Mouse (Mus musculus): Measurements from ENCODE around the gene Pdpn. TPM values are rescaled to one million over a fixed set of nuclear protein-coding genes. Genes with fewer than 3 reads are reported as not detected.

Gene Pdpn
- polyA plus RNA-seq, 1 experiment: 1.3 TPM

DNA sequence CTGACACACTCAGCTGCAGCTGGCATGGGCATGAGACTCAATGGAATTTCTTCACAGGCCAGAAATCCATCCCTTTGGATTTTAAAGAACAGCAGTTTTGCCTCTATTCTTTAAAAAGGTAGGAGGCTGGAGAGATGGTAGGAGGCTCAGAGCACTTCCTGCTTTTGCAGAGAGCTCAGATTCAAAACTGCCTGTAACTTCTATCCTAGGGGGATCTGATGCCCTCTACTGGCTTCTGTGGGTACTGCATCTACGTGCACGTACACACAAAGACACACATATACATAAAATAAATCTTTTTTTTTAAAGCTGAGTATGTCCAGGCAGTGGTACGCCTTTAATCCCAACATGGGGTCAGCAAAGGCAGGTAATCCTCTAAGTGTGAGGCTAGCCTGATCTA lies 19.2 kb downstream of the Pdpn start:
- H3K4me3 ChIP-seq (ENCODE audit: control insufficient read depth, low read depth, low read length): no peak overlapping the region
- no peaks in the 10 kb centered on the region for H3K27me3 ChIP-seq (ENCODE audit: control insufficient read depth, insufficient read depth, low read length)
- no peaks in the 10 kb centered on the region for H3K36me3 ChIP-seq (ENCODE audit: control insufficient read depth, insufficient read depth, low read length)
- TF ChIP-seq POLR2A (IDR thresholded peaks at IDR 0.05; ENCODE audit: control insufficient read depth, low read depth, low read length) (no peak), CTCF (IDR thresholded peaks at IDR 0.05; ENCODE audit: control insufficient read depth, insufficient read depth, insufficient replicate concordance, low read depth, low read length) (no peak)
- no peaks in the 10 kb centered on the region for H3K4me1 ChIP-seq (ENCODE audit: control insufficient read depth, insufficient read depth, low read length)
- peak overlapping the region; percentile 67 for H3K27ac ChIP-seq (ENCODE audit: control insufficient read depth, insufficient read depth, low read depth, low read length)

DNA sequence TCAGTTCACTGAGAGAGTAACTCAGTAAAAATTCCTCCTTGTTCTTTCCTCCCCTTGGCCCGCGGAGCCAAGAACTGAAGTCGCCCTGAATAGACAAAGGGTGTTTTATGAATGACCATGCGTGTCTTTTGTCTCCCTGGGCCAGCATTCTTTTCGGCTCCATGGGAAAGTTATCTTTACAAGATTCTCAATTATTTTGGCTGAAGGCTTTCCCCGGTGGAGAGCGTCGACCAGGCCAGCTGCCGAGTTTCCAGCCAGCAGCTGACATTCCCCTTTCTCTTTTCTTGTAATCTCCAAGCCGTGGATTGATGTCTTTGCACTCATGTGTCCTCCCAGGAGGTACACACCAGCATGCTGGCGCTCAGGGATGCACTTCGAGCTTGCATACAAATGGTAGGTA lies 19.7 kb downstream of the Pdpn start:
- TF ChIP-seq POLR2A (IDR thresholded peaks at IDR 0.05; ENCODE audit: control insufficient read depth, low read depth, low read length) (no peak), CTCF (IDR thresholded peaks at IDR 0.05; ENCODE audit: control insufficient read depth, insufficient read depth, insufficient replicate concordance, low read depth, low read length) (no peak)
- no peaks in the 10 kb centered on the region for H3K4me1 ChIP-seq (ENCODE audit: control insufficient read depth, insufficient read depth, low read length)
- no peaks in the 10 kb centered on the region for H3K27me3 ChIP-seq (ENCODE audit: control insufficient read depth, insufficient read depth, low read length)
- H3K36me3 ChIP-seq (ENCODE audit: control insufficient read depth, insufficient read depth, low read length): no peaks in the 10 kb centered on the region
- H3K27ac ChIP-seq (ENCODE audit: control insufficient read depth, insufficient read depth, low read depth, low read length): peak overlapping the region; percentile 67
- no peak overlapping the region for H3K4me3 ChIP-seq (ENCODE audit: control insufficient read depth, low read depth, low read length)

DNA sequence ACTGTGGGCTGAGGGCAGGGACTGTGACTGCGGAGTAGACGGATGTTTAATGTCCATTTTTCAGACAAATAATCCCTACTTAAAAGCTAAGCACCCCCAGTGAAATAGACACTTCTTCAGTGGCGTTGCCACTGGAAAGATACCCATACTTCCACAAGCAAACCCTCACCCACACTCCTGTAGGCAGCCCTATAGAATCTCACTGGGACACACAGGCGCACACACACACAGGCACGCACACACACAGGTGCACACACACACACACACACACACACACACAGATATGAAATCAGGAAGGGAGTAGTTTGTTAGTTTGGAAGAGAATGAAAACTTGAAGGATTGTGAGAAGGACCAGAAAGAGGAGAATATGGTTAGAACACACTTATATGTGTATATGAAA lies 20.3 kb downstream of the Pdpn start:
- no peaks in the 10 kb centered on the region for H3K4me1 ChIP-seq (ENCODE audit: control insufficient read depth, insufficient read depth, low read length)
- no peaks in the 10 kb centered on the region for H3K27me3 ChIP-seq (ENCODE audit: control insufficient read depth, insufficient read depth, low read length)
- TF ChIP-seq POLR2A (IDR thresholded peaks at IDR 0.05; ENCODE audit: control insufficient read depth, low read depth, low read length) (no peak), CTCF (IDR thresholded peaks at IDR 0.05; ENCODE audit: control insufficient read depth, insufficient read depth, insufficient replicate concordance, low read depth, low read length) (no peak)
- no peak overlapping the region for H3K4me3 ChIP-seq (ENCODE audit: control insufficient read depth, low read depth, low read length)
- peak overlapping the region; percentile 61 for H3K27ac ChIP-seq (ENCODE audit: control insufficient read depth, insufficient read depth, low read depth, low read length)
- H3K36me3 ChIP-seq (ENCODE audit: control insufficient read depth, insufficient read depth, low read length): no peaks in the 10 kb centered on the region

DNA sequence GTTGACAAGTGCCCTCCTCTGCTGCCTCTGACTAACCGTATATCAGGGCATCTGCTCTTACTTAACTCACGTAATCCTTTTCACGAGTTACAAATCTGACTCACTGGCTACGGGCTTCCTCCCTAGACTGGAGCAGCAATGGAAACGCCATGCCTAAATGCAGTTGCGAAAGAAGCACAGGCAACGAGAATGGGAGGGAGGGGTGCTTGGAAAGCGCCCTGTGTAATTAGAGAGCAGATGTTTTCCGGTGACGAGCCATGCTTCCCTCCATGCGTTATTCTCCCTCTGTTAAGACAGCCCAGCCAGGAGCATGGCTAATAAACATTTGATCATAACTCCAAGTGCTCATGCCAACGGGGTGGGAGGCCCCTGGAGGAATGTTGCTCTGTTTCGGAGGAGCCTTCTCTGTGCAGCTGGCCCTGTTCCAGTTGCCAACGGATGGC lies 20.9 kb downstream of the Pdpn start:
- no peak overlapping the region for H3K4me3 ChIP-seq (ENCODE audit: control insufficient read depth, low read depth, low read length)
- no peaks in the 10 kb centered on the region for H3K36me3 ChIP-seq (ENCODE audit: control insufficient read depth, insufficient read depth, low read length)
- no peak overlapping the region for H3K27ac ChIP-seq (ENCODE audit: control insufficient read depth, insufficient read depth, low read depth, low read length)
- H3K27me3 ChIP-seq (ENCODE audit: control insufficient read depth, insufficient read depth, low read length): no peaks in the 10 kb centered on the region
- no peak for TF ChIP-seq POLR2A (IDR thresholded peaks at IDR 0.05; ENCODE audit: control insufficient read depth, low read depth, low read length)
- H3K4me1 ChIP-seq (ENCODE audit: control insufficient read depth, insufficient read depth, low read length): no peaks in the 10 kb centered on the region

DNA sequence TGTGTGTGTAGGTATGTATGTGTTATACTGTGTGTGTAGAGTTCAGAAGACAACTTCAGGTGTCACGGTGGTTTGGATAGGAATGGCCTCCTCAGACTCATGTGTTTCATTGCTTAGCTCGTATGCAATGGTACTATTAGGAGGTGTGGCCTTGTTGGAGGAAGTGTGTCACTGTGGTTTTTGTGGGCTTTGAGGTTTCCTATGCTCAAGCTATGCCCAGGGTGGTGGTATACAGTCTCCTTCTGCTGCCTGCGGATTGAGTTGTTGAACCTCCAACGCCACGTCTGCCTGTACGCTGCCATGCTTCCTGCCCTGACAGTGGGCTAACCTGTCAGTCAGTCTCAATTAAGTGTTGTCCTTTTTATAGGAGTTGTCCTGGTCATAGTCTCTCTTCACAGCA lies 22.0 kb downstream of the Pdpn start:
- Histone ChIP-seq H3K36me3 (ENCODE audit: control insufficient read depth, insufficient read depth, low read length) (no peaks in the 10 kb centered on the region), H3K27me3 (ENCODE audit: control insufficient read depth, insufficient read depth, low read length) (no peaks in the 10 kb centered on the region), H3K27ac (ENCODE audit: control insufficient read depth, insufficient read depth, low read depth, low read length) (no peak overlapping the region), H3K4me3 (ENCODE audit: control insufficient read depth, low read depth, low read length) (no peak overlapping the region), H3K4me1 (ENCODE audit: control insufficient read depth, insufficient read depth, low read length) (no peaks in the 10 kb centered on the region)
- no peak for TF ChIP-seq POLR2A (IDR thresholded peaks at IDR 0.05; ENCODE audit: control insufficient read depth, low read depth, low read length)
- no peak for TF ChIP-seq CTCF (IDR thresholded peaks at IDR 0.05; ENCODE audit: control insufficient read depth, insufficient read depth, insufficient replicate concordance, low read depth, low read length)

DNA sequence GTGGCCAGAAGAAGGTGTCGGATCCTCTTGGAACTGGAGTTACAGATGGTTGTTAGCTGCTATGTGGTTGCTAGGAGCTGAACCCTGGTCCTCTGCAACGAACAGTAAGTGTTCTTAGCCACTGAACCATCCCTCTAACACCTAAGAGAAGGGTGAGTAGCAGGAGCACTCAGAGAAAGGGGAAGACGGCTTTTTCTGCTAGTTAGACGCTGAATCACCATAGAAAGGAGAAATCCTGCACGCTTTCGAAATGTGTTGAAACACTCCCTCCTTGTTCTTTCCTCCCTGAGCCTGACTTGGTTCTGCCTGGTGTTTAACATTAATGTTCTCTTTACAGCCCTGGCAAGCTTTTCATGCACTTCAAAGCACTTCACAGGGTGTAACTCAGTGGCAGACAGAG lies 27.8 kb downstream of the Pdpn start:
- H3K27me3 ChIP-seq (ENCODE audit: control insufficient read depth, insufficient read depth, low read length): no peaks in the 10 kb centered on the region
- TF ChIP-seq CTCF (IDR thresholded peaks at IDR 0.05; ENCODE audit: control insufficient read depth, insufficient read depth, insufficient replicate concordance, low read depth, low read length): no peak
- no peak for TF ChIP-seq POLR2A (IDR thresholded peaks at IDR 0.05; ENCODE audit: control insufficient read depth, low read depth, low read length)
- H3K4me1 ChIP-seq (ENCODE audit: control insufficient read depth, insufficient read depth, low read length): no peaks in the 10 kb centered on the region
- H3K27ac ChIP-seq (ENCODE audit: control insufficient read depth, insufficient read depth, low read depth, low read length): no peak overlapping the region
- H3K36me3 ChIP-seq (ENCODE audit: control insufficient read depth, insufficient read depth, low read length): no peaks in the 10 kb centered on the region
- no peak overlapping the region for H3K4me3 ChIP-seq (ENCODE audit: control insufficient read depth, low read depth, low read length)

DNA sequence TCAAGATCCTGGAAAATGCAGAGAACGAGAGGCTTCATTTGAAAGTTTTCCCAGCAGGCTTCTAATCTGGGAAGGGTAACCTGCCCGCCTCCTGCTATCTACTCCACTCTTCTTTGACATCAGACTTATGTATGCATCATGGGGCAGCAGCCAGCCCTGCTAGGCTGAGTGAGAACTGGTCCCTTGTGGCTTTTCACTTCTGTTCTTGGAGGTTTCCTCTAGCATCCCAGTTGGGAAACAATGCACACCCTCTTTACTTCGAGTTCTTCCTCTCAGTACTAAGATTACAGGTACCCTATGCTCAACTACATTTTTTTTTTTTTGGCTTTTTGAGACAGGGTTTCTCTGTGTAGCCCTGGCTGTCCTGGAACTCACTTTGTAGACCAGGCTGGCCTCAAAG lies 28.5 kb downstream of the Pdpn start:
- Histone ChIP-seq H3K27me3 (ENCODE audit: control insufficient read depth, insufficient read depth, low read length) (no peaks in the 10 kb centered on the region), H3K4me1 (ENCODE audit: control insufficient read depth, insufficient read depth, low read length) (no peaks in the 10 kb centered on the region), H3K36me3 (ENCODE audit: control insufficient read depth, insufficient read depth, low read length) (no peaks in the 10 kb centered on the region), H3K27ac (ENCODE audit: control insufficient read depth, insufficient read depth, low read depth, low read length) (no peak overlapping the region), H3K4me3 (ENCODE audit: control insufficient read depth, low read depth, low read length) (no peak overlapping the region)
- TF ChIP-seq POLR2A (IDR thresholded peaks at IDR 0.05; ENCODE audit: control insufficient read depth, low read depth, low read length): no peak

DNA sequence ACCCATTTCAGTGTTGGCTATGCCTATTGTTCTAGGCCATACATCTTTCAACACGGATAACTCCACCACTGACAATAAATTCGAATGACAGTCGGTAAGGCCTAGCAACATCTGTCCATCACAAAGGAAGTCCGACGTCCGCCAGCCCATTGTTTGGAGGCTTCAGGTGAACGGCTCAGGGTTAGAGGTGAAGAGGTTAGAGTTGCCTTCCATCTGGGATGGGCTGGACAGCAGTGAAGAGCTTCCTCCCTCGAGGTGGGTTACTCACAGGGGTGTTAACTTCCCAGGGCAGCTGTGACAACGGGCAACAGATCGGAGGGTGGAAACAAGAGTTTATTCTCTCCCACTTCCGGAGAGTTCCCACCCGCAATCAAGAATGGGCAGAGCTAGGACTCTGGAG lies 36.7 kb downstream of the Pdpn start:
- Histone ChIP-seq H3K4me3 (ENCODE audit: control insufficient read depth, low read depth, low read length) (no peak overlapping the region), H3K27me3 (ENCODE audit: control insufficient read depth, insufficient read depth, low read length) (no peaks in the 10 kb centered on the region), H3K36me3 (ENCODE audit: control insufficient read depth, insufficient read depth, low read length) (no peaks in the 10 kb centered on the region), H3K27ac (ENCODE audit: control insufficient read depth, insufficient read depth, low read depth, low read length) (no peak overlapping the region), H3K4me1 (ENCODE audit: control insufficient read depth, insufficient read depth, low read length) (no peaks in the 10 kb centered on the region)
- TF ChIP-seq CTCF (IDR thresholded peaks at IDR 0.05; ENCODE audit: control insufficient read depth, insufficient read depth, insufficient replicate concordance, low read depth, low read length): no peak

All from testis, adult 2 months (tissue).